Mouse (Mus musculus): ENCODE measurements around the gene Cry2.

- TF ChIP-seq POLR2A (IDR thresholded peaks at IDR 0.05; ENCODE audit: control insufficient read depth, low read depth, low read length) (peak; percentile 95), CTCF (IDR thresholded peaks at IDR 0.05; ENCODE audit: control insufficient read depth, insufficient read depth, insufficient replicate concordance, low read depth, low read length) (no peak)
These were observed at the start of gene Cry2 for GRCm38 (mm10) chr2:92433578-92434374.

All from testis, adult 2 months (tissue).